Mouse (Mus musculus) bone marrow, adult 2 months (tissue): ENCODE data around the gene Gpx4. TPM values are rescaled to one million over a fixed set of nuclear protein-coding genes. Genes with fewer than 3 reads are reported as not detected.

Experiments used
- H3K27ac ChIP-seq: fragments of 200-500 bp; 2 replicates; pipeline ENCODE4 v1.5.1; 2012; ENCODE audit warnings: low read depth, mild to moderate bottlenecking, control low read depth, inconsistent platforms, low read length; ENCODE audit not compliant: control insufficient read depth, poor library complexity, insufficient read depth
- H3K4me1 ChIP-seq: fragments of 200-500 bp; 2 replicates; pipeline ENCODE4 v1.6.1; 2011; ENCODE audit warnings: low read length; ENCODE audit not compliant: control insufficient read depth, insufficient read depth
- H3K4me3 ChIP-seq: fragments of 200-500 bp; replicated peaks from 2 replicates; pipeline ENCODE3; 2011; ENCODE audit warnings: mild to moderate bottlenecking, low read depth, low read length, control low read depth; ENCODE audit not compliant: control insufficient read depth
- CTCF ChIP-seq: fragments of 200-500 bp; IDR thresholded peaks from 2 replicates; pipeline ENCODE4 v1.5.1; 2011; ENCODE audit warnings: low read length, control low read depth; ENCODE audit not compliant: control insufficient read depth, insufficient read depth
- POLR2A ChIP-seq: fragments of 200-500 bp; IDR thresholded peaks from 2 replicates; pipeline ENCODE4 v1.6.1; 2011; ENCODE audit warnings: low read depth, mild to moderate bottlenecking, control low read depth, low read length, borderline replicate concordance; ENCODE audit not compliant: control insufficient read depth
- WGBS: fragments of 180-500 bp; shearing (Covaris S2); methylation state at CpG from one replicate; pipeline ENCODE4 v1.1.7; 2018; 5-methylcytosine and 5-hydroxymethylcytosine counted together
- polyA plus RNA-seq: library from polyadenylated mRNA; stranded (reverse); fragments of >200 nt; gene quantifications from 2 replicates; pipeline ENCODE4 v1.2.4, GENCODE M21; 2011; ENCODE audit warnings: low replicate concordance; ENCODE audit not compliant: missing spikeins, insufficient read depth, insufficient read length

Gpx4 gene
- polyA plus RNA-seq: 948 and 2,392 TPM in 2 replicates

DNA sequence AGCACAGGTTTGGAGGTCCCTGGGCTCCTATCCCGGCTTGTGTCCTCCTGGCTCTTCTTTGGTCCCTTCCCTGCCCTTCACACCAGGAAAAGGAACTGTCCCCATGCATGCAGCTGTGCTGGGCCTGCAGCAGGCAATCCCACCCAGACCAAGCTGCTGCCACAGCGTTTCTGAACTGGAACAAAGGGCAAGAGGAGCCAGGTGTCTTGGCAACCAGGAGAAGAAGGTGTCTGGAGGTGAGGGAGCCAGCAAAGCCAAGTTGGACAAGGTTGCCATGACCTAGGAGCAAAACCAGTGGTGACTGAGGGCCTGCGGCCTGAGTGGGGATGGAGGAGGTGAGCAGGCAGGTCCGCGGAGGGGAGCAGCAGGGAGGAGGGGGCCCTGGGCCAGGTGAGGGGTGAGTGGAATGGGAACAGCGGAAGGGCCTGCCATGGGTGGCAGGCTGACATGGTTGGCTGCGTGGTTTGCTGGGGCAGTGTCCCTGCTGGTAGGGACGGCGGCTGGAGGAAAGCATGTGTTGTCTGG is at the start of gene Gpx4:
Gene Gpx4, plus strand, starts transcription at position 126 of the 525 bp plus-strand sequence.
- H3K27ac ChIP-seq: no peak within 1 kb of the TSS
- 89% methylated on average over 9 of the region's 9 CpGs for WGBS
- H3K4me1 ChIP-seq: peaks cover 1% of the 10 kb centered on the region; the same call in 1 of the 2 replicates
- H3K4me3 ChIP-seq: no peak within 1 kb of the TSS
- TF ChIP-seq POLR2A: no peak
- TF ChIP-seq CTCF: no peak

DNA sequence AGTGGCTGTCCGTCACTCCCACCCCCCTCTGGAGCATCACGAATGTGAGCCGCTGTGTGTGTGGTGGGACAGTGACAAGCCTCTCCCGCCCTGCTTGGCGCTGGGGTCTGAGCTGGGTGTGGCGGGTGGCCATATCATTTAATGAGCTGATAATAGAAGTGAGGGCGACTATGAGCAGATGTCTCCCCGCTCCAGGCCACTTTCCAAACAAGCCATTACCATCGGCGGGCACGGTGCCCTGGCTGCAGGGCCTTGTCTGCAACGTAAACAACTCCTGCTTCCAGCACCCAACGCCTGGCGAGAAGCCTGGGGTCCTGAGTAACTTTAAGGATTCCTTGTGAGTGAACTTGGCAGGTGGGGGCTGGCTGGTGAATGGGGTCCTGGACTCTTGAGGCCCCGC is 49.1 kb upstream of the Gpx4 start:
- Histone ChIP-seq H3K4me3 (peak overlapping the region; percentile 82), H3K27ac (peak overlapping the region; percentile 88), H3K4me1 (peaks cover 2% of the 10 kb centered on the region)
- WGBS: 50% methylated on average over 15 of the region's 15 CpGs
- no peak for TF ChIP-seq CTCF
- TF ChIP-seq POLR2A: peak; percentile 19; the same call in 1 of the 2 replicates

DNA sequence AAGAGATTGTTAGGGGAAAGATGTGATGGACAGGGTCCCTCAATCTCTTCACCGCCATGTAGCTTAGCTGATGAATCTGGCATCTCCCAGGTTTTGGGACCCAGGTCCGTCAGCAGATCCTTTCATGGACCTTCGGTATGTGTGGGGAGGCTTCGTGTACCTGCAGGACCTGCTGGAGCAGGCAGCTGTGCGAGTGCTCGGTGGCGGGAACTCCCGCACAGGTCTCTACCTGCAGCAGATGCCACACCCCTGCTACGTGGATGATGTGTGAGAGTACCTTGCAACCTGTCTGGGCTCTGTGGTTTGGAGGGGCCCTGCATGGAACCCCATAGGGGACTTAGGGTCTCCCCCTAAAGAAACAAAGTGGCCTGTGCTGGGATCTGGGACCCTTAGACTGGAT is 45.0 kb upstream of the Gpx4 start:
- TF ChIP-seq CTCF (no peak), POLR2A (no peak)
- Histone ChIP-seq H3K4me3 (no peak overlapping the region), H3K27ac (no peak overlapping the region), H3K4me1 (no peaks in the 10 kb centered on the region; the same call in 1 of the 2 replicates)
- 91% methylated on average over 9 of the region's 9 CpGs for WGBS

DNA sequence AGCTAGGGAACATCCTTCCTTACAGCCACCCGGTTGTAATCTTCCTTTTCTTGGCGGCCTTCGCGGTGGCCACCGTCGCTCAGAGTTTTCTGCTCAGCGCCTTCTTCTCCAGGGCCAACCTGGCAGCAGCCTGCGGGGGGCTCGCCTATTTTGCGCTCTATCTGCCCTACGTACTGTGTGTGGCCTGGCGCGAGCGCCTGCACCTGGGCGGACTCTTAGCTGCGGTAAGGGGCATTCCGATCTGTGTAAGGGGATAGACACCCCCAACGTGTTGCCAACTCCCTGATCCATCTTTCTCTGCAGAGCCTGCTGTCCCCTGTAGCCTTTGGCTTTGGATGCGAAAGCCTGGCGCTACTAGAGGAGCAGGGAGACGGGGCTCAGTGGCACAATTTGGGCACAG is 44.1 kb upstream of the Gpx4 start:
- Histone ChIP-seq H3K4me3 (no peak overlapping the region), H3K4me1 (no peaks in the 10 kb centered on the region; the same call in 1 of the 2 replicates), H3K27ac (no peak overlapping the region)
- no peak for TF ChIP-seq CTCF
- TF ChIP-seq POLR2A: no peak
- WGBS: 91% methylated on average over 21 of the region's 21 CpGs

DNA sequence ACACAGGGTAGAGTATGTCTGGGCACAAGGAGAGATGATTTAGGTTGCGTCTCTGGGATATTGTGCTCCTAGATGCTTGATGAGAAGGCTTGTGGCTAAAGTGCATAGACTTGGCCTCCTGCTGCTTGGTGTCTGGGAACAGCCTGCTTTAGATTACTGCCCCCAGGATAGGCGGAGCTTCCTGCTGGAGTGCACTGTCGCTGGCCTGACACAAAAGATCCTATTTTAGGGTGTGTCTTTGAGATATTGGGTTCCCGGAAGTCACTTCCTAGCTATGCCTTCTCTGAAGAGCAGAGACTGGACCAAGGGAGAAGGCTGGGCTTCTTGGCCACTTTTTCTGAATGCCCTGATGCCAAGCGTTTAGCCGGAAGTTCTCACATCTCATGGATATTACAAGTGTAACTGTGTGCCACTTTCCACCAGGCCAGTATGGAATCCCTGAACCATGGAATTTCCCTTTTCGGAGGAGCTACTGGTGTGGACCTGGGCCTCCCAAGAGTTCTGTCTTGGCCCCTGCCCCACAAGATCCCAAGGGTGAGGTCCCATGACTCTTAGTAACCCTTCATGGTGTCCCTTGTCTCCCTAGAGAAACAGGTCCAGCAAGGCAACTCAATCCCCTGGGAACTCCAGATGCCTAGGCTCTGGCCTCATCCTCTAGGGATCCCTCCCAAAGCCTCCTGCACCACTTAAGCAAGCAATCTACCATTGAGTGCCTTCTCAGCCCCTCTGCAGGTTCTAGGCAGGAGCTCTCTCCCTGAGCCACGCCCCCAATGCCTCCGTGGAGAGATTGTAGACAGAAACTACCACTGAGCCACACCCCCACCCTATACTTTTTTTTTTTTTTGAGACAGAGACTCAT is 43.4 kb upstream of the Gpx4 start:
- TF ChIP-seq CTCF (no peak), POLR2A (no peak)
- 68% methylated on average over 9 of the region's 9 CpGs for WGBS
- Histone ChIP-seq H3K4me3 (no peak overlapping the region), H3K4me1 (no peaks in the 10 kb centered on the region), H3K27ac (no peak overlapping the region)

DNA sequence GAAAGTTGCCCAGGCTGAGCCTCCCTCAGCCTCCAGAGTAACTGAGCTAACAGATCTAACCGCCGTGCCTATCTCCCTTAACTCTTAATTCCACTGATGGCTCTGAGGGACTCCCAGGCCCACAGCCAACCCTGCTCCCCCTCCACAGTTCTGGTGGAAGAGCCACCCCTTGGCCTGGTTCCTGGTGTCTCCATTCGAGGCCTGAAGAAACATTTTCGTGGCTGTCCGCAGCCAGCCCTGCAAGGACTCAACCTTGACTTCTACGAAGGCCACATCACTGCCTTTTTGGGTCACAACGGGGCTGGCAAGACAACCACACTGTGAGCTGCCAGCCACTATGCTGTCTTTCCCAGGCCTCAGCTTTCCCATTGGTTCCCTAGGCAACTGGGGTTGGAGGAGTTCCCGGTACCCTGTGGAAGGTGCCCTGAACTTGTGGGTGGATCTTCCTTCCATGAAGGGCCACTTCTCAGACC is 42.7 kb upstream of the Gpx4 start:
- H3K27ac ChIP-seq: no peak overlapping the region
- WGBS: 77% methylated on average over 8 of the region's 8 CpGs
- TF ChIP-seq CTCF (no peak), POLR2A (no peak)
- no peak overlapping the region for H3K4me3 ChIP-seq
- no peaks in the 10 kb centered on the region for H3K4me1 ChIP-seq

DNA sequence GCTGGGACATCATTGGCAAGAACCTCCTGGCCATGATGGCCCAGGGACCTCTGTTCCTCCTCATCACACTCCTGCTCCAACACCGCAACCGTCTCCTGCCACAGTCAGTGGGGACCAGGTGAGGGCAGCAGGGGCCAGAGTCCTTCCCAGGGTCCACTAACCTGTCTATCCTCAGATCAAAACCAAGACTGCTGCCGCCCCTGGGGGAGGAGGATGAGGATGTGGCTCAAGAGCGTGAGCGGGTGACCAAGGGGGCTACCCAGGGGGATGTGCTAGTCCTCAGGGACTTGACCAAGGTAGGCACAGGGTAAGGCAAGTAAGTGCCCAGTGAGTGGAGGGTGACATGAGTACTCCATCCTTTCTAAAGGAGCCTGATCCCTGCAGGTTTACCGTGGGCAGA is 35.2 kb upstream of the Gpx4 start:
- no peak for TF ChIP-seq POLR2A
- TF ChIP-seq CTCF: no peak
- Histone ChIP-seq H3K4me1 (peaks cover 5% of the 10 kb centered on the region; the same call in 1 of the 2 replicates), H3K4me3 (no peak overlapping the region), H3K27ac (no peak overlapping the region)
- WGBS: 95% methylated on average over 6 of the region's 6 CpGs

DNA sequence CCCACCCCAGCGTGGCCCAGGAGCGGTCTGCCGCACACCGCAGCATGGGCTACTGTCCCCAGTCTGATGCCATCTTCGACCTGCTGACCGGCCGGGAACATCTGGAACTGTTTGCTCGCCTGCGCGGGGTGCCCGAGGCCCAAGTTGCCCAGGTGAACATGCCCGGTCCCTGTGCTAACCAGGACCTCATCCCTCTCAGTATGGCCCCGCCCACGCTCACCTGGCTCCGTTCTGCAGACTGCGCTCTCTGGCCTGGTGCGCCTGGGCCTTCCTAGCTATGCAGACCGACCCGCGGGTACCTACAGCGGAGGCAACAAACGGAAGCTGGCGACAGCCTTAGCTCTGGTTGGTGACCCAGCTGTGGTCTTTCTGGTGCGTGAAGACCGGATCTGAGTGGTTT is 33.4 kb upstream of the Gpx4 start:
- TF ChIP-seq CTCF (no peak), POLR2A (no peak)
- Histone ChIP-seq H3K4me3 (no peak overlapping the region), H3K27ac (no peak overlapping the region; the same call in 1 of the 2 replicates), H3K4me1 (peaks cover 6% of the 10 kb centered on the region; the same call in 1 of the 2 replicates)
- WGBS: 90% methylated on average over 25 of the region's 25 CpGs
